Mouse (Mus musculus): ENCODE data around the gene Edar. TPM values are rescaled to one million over a fixed set of nuclear protein-coding genes. Genes with fewer than 3 reads are reported as not detected.
A peak's percentile ranks its signal among the peaks of the same experiment; 100 is the strongest.

Edar gene
- total and polyA plus RNA-seq, 3 experiments, result 0.31 to 0.47 (median 0.39) TPM

- H3K27ac ChIP-seq, result no peak overlapping the region
- H3K36me3 ChIP-seq (ENCODE audit: control insufficient read depth, insufficient read depth, low read length), result no peaks in the 10 kb centered on the region
- TF ChIP-seq CTCF (IDR thresholded peaks at IDR 0.05) (no peak), EP300 (IDR thresholded peaks at IDR 0.05; ENCODE audit: insufficient read depth, low read depth, low read length) (no peak), POLR2A (IDR thresholded peaks at IDR 0.05; ENCODE audit: insufficient read depth, low read depth, low read length) (no peak)
- H3K4me3 ChIP-seq, result no peak overlapping the region
- 65% methylated on average over 7 of the region's 7 CpGs for WGBS
- no peak for DNase-seq
- peaks cover 3% of the 10 kb centered on the region; the same call in 1 of the 2 replicates for H3K4me1 ChIP-seq (ENCODE audit: control insufficient read depth, insufficient read depth, low read length)
- H3K27me3 ChIP-seq (ENCODE audit: control insufficient read depth, insufficient read depth, low read length), result no peaks in the 10 kb centered on the region
- intact Hi-C loops (cut with DNase I), result no loop called here
- H3K79me2 ChIP-seq (replicated peaks; ENCODE audit: control insufficient read depth, insufficient read depth, low read length), result no peaks in the 10 kb centered on the region
- H3K9ac ChIP-seq (ENCODE audit: low read depth, low read length), result no peak overlapping the region
Observed at GRCm38 (mm10) chr10:58601946-58602345, 73.5 kb downstream of the Edar start.

- 43% methylated on average over 6 of the region's 6 CpGs for WGBS
Observed at GRCm38 (mm10) chr10:58601431-58601901, 74.0 kb downstream of the Edar start.

DNA sequence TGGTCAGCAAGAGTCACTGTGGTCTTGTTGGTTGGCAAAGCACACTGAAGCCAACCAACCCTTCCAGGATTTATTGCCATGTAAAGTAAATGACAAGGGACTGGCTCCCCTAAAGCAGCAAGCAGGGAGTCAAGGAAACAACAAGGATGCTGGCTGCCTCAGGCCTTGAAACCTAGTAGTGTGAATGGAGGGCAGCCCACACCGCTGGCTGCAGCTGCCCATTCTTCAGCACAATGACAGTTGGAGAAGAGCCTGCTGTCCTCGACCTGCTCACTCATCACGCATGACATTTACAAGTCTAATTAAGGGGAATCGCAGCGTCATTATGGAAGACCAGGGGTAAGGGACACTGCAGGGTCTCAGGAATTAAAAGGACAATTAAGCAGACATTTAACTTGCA is 74.5 kb downstream of the Edar start:
- H3K36me3 ChIP-seq (ENCODE audit: control insufficient read depth, insufficient read depth, low read length), result no peaks in the 10 kb centered on the region
- WGBS, result 48% methylated on average over 5 of the region's 5 CpGs
- no peak for DNase-seq
- intact Hi-C loops (cut with DNase I), result no loop called here
- no peak overlapping the region for H3K27ac ChIP-seq
- peaks cover 3% of the 10 kb centered on the region; the same call in 1 of the 2 replicates for H3K4me1 ChIP-seq (ENCODE audit: control insufficient read depth, insufficient read depth, low read length)
- H3K79me2 ChIP-seq (replicated peaks; ENCODE audit: control insufficient read depth, insufficient read depth, low read length), result no peaks in the 10 kb centered on the region
- H3K4me3 ChIP-seq, result no peak overlapping the region
- no peaks in the 10 kb centered on the region for H3K27me3 ChIP-seq (ENCODE audit: control insufficient read depth, insufficient read depth, low read length)
- TF ChIP-seq EP300 (IDR thresholded peaks at IDR 0.05; ENCODE audit: insufficient read depth, low read depth, low read length), result no peak
- TF ChIP-seq CTCF (IDR thresholded peaks at IDR 0.05), result no peak
- TF ChIP-seq POLR2A (IDR thresholded peaks at IDR 0.05; ENCODE audit: insufficient read depth, low read depth, low read length), result no peak
- no peak overlapping the region for H3K9ac ChIP-seq (ENCODE audit: low read depth, low read length)

More at GRCm38 (mm10) chr10:58601431-58601901, 74.0 kb downstream of the Edar start:
- Histone ChIP-seq H3K9ac (ENCODE audit: low read depth, low read length) (no peak overlapping the region), H3K4me1 (ENCODE audit: control insufficient read depth, insufficient read depth, low read length) (peaks cover 3% of the 10 kb centered on the region; the same call in 1 of the 2 replicates), H3K36me3 (ENCODE audit: control insufficient read depth, insufficient read depth, low read length) (no peaks in the 10 kb centered on the region), H3K27me3 (ENCODE audit: control insufficient read depth, insufficient read depth, low read length) (no peaks in the 10 kb centered on the region), H3K79me2 (replicated peaks; ENCODE audit: control insufficient read depth, insufficient read depth, low read length) (no peaks in the 10 kb centered on the region), H3K27ac (no peak overlapping the region), H3K4me3 (no peak overlapping the region)
- DNase-seq, result peak in 1 of 2 experiments; percentile 21
- intact Hi-C loops (cut with DNase I), result no loop called here
- TF ChIP-seq CTCF (IDR thresholded peaks at IDR 0.05), result no peak
- TF ChIP-seq EP300 (IDR thresholded peaks at IDR 0.05; ENCODE audit: insufficient read depth, low read depth, low read length), result no peak
- TF ChIP-seq POLR2A (IDR thresholded peaks at IDR 0.05; ENCODE audit: insufficient read depth, low read depth, low read length), result no peak

GRCm38 (mm10) chr10:58600151-58600550 is 75.3 kb downstream of the Edar start:
- intact Hi-C loops (cut with DNase I), result no loop called here

GRCm38 (mm10) chr10:58595821-58596220 is 79.6 kb downstream of the Edar start:
- H3K27ac ChIP-seq, result peak overlapping the region; percentile 49; the same call in 1 of the 2 replicates
- no peaks in the 10 kb centered on the region for H3K27me3 ChIP-seq (ENCODE audit: control insufficient read depth, insufficient read depth, low read length)
- DNase-seq, result peak in 1 of 2 experiments; percentile 20
- TF ChIP-seq POLR2A (IDR thresholded peaks at IDR 0.05; ENCODE audit: insufficient read depth, low read depth, low read length), result no peak
- no peak for TF ChIP-seq EP300 (IDR thresholded peaks at IDR 0.05; ENCODE audit: insufficient read depth, low read depth, low read length)
- no peak for TF ChIP-seq CTCF (IDR thresholded peaks at IDR 0.05)
- no peak overlapping the region for H3K9ac ChIP-seq (ENCODE audit: low read depth, low read length)
- no peak overlapping the region for H3K4me3 ChIP-seq
- WGBS, result 23% methylated on average over 5 of the region's 5 CpGs
- H3K79me2 ChIP-seq (replicated peaks; ENCODE audit: control insufficient read depth, insufficient read depth, low read length), result no peaks in the 10 kb centered on the region
- intact Hi-C loops (cut with DNase I), result no loop called here
- H3K4me1 ChIP-seq (ENCODE audit: control insufficient read depth, insufficient read depth, low read length), result peaks cover 2% of the 10 kb centered on the region; the same call in 1 of the 2 replicates
- H3K36me3 ChIP-seq (ENCODE audit: control insufficient read depth, insufficient read depth, low read length), result no peaks in the 10 kb centered on the region

More at GRCm38 (mm10) chr10:58600151-58600550, 75.3 kb downstream of the Edar start:
- TF ChIP-seq POLR2A (IDR thresholded peaks at IDR 0.05; ENCODE audit: insufficient read depth, low read depth, low read length) (no peak), EP300 (IDR thresholded peaks at IDR 0.05; ENCODE audit: insufficient read depth, low read depth, low read length) (no peak), CTCF (IDR thresholded peaks at IDR 0.05) (no peak)
- Histone ChIP-seq H3K27ac (no peak overlapping the region), H3K4me3 (no peak overlapping the region), H3K36me3 (ENCODE audit: control insufficient read depth, insufficient read depth, low read length) (no peaks in the 10 kb centered on the region), H3K4me1 (ENCODE audit: control insufficient read depth, insufficient read depth, low read length) (peaks cover 4% of the 10 kb centered on the region; the same call in 1 of the 2 replicates), H3K9ac (ENCODE audit: low read depth, low read length) (no peak overlapping the region), H3K27me3 (ENCODE audit: control insufficient read depth, insufficient read depth, low read length) (no peaks in the 10 kb centered on the region), H3K79me2 (replicated peaks; ENCODE audit: control insufficient read depth, insufficient read depth, low read length) (no peaks in the 10 kb centered on the region)
- 72% methylated on average over 5 of the region's 5 CpGs for WGBS
- no peak for DNase-seq

DNA sequence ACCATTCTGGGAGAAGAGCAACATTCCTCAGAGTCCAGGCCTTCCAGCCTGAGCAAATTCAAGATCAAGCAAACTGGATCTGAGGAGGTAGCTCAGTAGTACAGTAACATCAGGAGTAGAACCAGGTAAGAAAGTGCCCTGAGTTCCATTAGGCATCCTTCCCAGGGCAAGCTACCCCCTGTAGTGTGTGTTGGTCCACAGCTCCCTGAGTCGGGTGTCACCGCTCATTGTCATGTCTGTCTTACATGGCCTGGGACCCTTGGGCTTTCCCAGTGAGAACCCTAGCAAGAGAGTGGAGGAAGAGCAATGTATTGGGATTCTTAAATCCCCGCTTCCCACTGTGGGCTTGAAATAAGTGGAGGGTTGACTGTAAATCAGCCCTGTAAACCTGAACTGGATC is 80.3 kb downstream of the Edar start:
- WGBS, result 96% methylated on average over 3 of the region's 3 CpGs
- no peaks in the 10 kb centered on the region for H3K36me3 ChIP-seq (ENCODE audit: control insufficient read depth, insufficient read depth, low read length)
- H3K27ac ChIP-seq, result 0 out of 2 replicates have a peak overlapping the region, but pooled peaks have one; percentile 9
- no peaks in the 10 kb centered on the region for H3K27me3 ChIP-seq (ENCODE audit: control insufficient read depth, insufficient read depth, low read length)
- no peak for DNase-seq
- H3K4me1 ChIP-seq (ENCODE audit: control insufficient read depth, insufficient read depth, low read length), result peaks cover 2% of the 10 kb centered on the region; the same call in 1 of the 2 replicates
- intact Hi-C loops (cut with DNase I), result no loop called here
- TF ChIP-seq EP300 (IDR thresholded peaks at IDR 0.05; ENCODE audit: insufficient read depth, low read depth, low read length), result no peak
- TF ChIP-seq POLR2A (IDR thresholded peaks at IDR 0.05; ENCODE audit: insufficient read depth, low read depth, low read length), result no peak
- TF ChIP-seq CTCF (IDR thresholded peaks at IDR 0.05), result no peak
- no peak overlapping the region for H3K9ac ChIP-seq (ENCODE audit: low read depth, low read length)
- no peaks in the 10 kb centered on the region for H3K79me2 ChIP-seq (replicated peaks; ENCODE audit: control insufficient read depth, insufficient read depth, low read length)
- H3K4me3 ChIP-seq, result no peak overlapping the region

Measured in heart, adult 2 months (tissue).